Mouse (Mus musculus): ENCODE data around the gene Lpcat2b.
"Not testable (repeated sequence)": the region's sequence is repeated elsewhere in the genome, so short reads cannot be mapped to it uniquely, and the experiment has no call there.

Gene Lpcat2b

DNA sequence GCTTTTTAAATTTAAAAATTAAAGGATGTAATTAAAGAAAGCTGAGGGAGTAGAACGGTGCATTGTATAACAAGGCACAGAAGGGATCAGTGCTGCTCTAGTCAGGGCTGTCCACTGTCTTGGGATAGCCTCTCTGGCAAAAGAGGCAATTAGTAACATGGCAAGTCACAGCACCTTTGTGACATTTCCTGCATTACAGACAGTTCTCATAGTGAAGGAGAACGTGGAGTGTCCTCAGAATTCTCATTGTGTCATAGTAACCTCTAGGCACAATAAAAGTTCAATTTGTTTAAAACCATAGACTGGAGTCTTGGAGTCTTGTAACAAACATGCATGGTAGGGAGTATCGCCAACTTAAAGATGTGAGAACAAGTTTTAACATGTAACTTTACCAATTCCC, at the start of gene Lpcat2b:
Lpcat2b (plus strand) TSS at position 301 of the 400 bp plus-strand sequence.
- no peak for DNase-seq (ENCODE audit: low spot score)

DNA sequence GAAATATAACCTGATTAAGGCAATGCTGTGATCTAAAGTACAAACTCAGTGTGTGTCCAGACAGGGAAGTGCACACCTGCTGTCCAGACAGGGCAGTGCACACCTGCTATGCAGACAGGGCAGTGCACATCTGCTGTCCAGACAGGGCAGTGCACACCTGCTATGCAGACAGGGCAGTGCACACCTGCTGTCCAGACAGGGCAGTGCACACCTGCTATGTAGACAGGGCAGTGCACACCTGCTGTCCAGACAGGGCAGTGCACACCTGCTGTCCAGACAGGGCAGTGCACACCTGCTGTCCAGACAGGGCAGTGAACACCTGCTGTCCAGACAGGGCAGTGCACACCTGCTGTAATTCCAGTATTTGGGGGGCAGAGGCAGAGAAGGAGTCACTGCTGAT, 44.9 kb upstream of the Lpcat2b start:
- DNase-seq (ENCODE audit: low spot score), result not testable (repeated sequence)

DNA sequence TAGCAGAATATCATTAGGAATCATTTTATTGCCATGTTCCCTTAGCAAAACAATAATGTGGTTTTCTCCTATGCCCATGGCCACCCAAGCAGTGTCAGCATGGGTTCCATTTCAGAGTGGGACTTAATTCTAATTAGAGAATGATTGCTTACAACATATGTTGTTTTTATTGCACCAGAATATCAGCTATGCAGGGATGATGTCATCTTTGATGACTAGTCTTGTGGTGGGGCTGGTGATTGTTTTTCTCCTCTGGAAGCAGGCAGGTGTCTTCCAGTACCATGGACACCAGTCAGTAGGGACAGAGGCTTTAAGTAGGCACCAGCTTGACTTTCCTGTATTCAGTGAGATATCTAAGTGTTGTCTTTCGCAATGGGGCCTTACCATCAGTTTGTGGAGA, 43.6 kb upstream of the Lpcat2b start:
- no peak for DNase-seq (ENCODE audit: low spot score)

DNA sequence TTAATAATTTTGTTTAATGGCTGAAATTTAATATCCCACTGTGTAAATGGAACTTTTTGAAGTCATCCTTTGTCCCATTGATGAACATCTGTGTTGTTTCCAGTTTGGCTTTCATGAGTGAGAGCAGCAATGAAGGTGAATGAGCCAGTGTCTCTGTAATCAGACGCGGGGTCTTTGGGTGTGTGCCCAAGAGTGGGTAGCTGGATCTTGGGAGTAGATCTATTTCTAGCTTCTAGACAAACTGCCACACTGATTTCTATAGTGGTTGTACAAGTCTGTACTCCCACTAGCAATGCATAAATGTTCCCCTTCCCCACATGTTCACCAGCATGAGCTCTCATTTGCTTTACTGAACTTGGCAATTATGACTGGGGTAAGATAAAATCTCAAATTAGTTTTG, 42.0 kb upstream of the Lpcat2b start:
- no peak for DNase-seq (ENCODE audit: low spot score)

DNA sequence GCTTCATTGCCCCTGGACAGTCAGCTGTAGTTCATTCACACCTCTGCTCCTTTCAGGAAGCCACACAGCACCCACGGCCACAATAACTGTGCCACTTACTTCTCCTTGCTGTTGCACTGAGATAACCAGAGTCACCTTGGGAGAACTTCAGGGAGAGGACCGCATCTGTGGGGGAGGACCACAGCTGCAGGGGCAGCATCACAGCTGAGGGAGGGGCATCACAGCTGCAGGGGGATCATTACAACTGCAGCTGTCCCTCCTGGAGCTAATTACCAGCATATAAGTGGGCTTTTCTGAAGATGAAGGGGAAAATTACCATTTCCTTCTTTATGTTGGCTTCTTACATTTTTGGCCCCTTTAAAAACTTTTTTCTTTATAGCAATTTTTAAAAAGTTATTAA, 36.9 kb upstream of the Lpcat2b start:
- DNase-seq (ENCODE audit: low spot score), result no peak

DNA sequence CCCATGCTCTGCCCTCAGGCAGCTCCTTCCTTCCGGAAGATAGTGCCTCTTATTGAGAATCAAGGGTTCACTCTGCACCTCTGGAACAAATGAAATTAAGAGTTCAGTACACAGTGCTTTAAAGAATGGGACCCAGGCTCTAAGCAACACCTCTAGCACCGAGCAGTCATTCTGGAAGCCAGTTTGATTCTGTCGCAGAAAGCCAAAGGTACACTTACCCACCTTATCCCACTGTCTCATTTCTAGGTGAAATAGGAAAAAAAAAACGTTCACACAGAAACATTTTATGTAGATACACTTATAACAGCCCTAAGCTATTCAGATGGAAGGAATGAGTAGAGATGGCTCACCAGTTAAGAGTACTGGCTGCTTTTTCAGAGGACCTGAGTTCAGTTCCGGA, 28.9 kb upstream of the Lpcat2b start, which contains the start of gene Ephx4:
Ephx4 (plus strand) TSS at position 301 of the 400 bp plus-strand sequence.
- no peak for DNase-seq (ENCODE audit: low spot score)

DNA sequence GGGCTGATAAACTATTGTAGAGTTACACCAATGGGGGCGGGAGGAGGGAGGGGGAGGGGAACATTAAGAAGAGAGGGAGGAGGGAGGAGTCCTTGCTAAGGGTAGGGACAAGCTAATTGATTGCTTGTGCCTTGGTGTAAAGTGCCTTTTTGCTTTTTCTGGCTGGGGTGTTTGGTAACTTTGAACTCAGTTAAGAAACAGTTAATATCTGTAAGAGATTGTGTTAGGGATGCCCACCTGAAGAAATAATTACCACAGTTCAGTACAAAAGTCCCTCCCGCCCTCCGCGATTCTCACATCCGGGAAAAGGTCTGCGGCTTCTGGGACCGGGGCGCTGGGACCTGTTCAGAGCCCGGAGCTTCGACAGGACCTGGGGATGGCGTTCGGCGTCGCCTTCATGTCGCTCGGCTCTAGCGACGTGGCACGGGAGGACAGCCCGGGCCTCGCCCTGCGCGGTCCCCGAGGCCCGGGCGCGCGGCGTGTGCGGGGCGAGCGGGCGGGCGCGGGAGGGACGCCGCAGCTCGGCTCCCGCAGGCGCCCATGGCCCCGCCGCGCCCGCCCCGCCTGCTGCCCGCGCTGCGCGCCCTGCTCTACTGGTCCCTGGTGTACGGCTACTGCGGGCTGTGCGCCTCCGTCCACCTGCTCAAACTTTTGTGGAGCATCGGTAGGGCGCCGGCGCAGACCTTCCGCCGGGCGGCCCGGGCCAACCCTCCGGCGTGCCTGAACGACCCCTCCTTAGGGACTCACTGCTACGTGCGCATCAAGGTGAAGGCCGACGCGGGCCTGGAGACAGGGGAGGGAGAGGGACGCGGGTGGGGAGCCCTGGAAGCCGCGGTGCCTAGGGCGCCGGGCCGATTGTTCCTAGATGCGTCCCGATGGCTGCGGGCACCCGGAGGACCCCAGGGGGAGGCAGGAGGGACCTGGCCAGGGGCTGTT, 28.1 kb upstream of the Lpcat2b start:
- no peak for DNase-seq (ENCODE audit: low spot score)

DNA sequence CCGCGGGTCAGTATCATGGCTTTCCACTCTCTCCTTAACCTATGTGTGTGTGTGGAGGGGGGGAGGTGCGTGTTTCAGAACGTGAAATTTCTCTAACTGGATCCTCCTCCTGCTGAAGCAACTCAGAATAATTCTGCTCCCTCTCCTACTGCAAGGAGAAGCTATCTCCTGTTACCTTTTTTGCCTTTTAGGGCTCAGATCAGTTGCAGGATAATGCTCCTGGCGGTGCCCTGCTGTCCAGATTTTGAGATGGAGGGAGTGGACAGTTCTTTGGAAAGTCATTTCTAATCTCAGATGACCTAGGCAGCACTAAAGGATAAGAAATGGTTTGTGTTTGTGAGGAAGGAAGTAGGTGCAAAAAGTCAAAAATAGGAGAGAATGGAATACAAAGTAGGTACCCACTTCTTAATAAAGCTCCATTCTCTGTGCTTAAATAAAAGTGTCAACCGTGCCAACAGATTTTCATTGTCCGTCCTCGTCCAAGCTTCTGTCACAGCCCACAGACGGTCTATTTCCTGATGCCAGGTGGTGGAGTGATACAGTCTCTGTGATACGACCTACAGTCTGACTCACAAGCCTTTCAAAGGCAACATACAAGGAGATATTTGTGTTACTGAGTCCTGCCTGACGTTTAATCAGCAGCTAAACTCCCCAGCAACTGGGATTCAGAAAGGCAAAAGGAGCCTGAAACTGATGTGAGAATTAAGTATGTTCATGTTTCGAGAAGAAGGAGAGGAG, 27.2 kb upstream of the Lpcat2b start:
- no peak for DNase-seq (ENCODE audit: low spot score)

DNA sequence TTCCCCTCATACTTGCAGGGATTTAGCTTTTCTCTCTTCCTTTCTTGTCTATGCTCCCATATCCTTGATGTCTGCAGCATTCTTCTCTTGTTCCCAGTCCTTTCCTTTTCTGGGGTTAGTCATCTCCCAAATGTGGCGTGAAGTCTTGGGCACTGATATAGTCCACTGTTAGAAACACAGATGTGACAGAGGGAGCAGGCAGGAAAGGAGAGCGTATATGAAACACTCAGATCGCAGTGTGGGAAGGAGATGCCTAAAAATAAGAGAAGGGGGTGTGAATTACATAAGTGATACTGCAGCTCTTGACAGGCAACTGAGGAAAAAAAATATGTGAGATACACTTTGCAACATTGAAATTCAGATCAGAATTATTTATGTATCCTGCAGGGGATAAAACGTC, 26.0 kb upstream of the Lpcat2b start:
- DNase-seq (ENCODE audit: low spot score), result no peak

DNA sequence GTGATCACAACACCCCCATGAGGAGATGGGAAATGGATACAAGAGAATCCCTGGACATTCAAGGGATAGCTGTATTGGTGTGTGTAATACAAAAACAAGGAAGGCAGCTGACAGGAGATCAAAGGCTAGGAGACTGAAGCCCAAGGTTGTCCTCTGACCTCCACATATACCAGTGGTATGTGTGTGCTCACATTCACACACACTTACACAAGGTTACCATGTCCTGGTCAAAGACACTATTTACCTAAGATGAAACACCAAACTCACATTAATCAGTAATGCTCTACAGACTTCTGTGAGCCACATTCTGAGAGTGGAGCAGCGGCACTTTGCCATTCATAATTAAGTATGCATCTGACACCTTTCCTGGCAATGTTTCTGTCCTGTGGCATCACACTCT, 21.0 kb upstream of the Lpcat2b start:
- no peak for DNase-seq (ENCODE audit: low spot score)

DNA sequence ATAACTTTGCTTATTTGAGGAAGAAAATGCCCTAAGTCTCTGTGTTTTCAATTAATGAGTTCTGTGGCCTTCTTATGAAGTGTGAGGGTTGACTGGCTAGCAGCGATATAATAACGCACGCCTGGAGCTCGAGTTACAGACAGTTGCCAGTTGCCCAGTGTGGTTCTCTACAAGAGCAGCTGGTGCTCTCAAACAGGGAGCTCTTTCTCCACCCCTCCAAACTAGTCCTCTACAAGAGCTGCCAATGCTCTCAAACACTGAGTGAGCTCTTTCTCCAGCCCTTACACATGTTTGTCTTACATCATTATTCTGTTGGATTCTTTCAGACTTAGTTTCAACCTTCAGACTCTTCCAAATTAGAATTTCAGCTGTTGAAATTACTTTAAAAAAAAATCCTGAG, 20.0 kb upstream of the Lpcat2b start:
- no peak for DNase-seq (ENCODE audit: low spot score)

DNA sequence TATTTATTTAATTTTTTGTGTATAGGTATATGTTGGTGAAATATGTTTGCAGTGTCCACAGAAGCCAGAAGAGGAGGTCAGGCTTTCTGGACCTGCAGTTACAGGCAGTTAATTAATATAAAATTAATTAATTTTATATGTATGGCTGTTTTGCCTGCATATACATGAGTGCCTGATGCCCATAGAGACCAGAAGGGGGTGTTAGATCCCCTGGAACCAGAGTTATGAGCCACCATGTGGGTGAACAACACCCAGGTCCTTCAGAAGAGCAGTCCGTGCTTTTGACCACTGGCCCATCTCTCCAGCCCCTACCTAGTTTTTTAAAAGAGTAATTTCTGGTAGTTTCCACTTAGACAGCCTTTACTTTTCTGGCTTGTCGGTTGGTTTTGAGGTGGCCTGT, 19.1 kb upstream of the Lpcat2b start:
- DNase-seq (ENCODE audit: low spot score), result no peak

DNA sequence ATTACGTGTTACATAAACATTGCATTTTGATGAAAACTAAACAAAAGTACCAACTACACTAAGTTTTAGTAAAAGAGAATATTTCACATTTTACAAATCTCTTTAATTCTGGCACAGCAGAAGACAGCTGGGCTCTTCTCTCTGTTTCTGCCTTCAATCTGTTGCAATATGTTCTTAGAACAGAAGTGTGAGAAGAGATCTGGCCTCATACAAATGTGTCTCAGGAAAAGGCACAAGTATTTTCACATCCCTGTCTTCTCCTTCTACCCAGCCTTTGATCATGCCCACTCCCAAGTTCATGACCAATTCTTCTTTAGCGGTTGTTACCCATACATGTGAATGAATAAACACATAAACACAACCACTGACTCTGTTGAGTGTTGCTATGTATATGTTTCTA, 16.3 kb upstream of the Lpcat2b start:
- no peak for DNase-seq (ENCODE audit: low spot score)

DNA sequence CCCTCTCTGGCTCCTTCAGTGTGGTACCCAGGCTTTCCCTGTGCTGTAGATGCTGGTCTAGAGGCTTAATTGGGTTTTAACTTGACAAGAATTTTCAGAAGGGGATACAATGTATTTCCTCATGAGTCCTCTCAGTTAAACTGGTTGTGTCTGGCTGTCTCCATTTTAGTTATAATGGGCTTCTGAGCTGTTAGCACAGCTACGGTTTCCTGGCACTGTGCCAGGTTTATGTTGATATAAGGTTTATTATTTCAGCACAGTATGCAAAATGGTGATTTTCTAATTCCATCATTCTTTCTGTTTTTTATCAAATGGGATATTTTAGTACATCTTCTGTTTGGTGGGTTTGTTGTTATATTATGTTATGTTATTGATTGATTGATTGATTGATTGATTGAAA, 9.7 kb upstream of the Lpcat2b start:
- DNase-seq (ENCODE audit: low spot score), result no peak

DNA sequence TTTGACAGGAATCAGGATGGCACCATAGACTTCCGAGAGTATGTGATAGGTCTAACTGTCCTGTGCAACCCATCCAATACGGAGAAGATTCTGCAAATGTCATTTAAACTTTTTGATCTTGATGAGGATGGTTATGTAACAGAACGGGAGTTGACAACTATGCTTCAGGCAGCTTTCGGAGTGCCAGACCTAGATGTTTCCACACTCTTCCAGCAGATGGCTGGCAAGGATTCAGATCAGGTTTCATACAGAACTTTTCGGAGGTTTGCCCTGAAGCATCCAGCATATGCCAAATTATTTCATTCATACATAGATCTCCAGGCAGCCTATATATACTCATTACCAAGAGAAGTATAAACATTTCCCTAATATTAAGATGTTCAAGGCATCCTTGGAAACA, 2.7 kb downstream of the Lpcat2b start:
- DNase-seq (ENCODE audit: low spot score), result no peak

DNA sequence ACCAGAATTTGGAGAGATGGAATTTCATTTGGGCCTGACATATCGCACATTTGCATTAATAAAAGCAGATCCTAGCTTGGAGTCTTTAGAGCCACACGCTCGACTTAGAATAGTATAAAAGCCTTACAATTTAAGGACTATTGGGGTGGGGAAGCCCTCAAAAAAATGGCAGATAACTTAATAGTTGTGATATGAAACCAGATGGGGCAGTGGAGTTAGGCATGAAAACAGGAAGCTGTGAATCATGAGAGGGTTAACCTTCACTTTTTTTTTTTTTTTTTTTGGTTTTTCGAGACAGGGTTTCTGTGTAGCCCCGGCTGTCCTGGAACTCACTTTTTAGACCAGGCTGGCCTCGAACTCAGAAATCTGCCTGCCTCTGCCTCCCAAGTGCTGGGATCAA, 4.8 kb downstream of the Lpcat2b start:
- no peak for DNase-seq (ENCODE audit: low spot score)

DNA sequence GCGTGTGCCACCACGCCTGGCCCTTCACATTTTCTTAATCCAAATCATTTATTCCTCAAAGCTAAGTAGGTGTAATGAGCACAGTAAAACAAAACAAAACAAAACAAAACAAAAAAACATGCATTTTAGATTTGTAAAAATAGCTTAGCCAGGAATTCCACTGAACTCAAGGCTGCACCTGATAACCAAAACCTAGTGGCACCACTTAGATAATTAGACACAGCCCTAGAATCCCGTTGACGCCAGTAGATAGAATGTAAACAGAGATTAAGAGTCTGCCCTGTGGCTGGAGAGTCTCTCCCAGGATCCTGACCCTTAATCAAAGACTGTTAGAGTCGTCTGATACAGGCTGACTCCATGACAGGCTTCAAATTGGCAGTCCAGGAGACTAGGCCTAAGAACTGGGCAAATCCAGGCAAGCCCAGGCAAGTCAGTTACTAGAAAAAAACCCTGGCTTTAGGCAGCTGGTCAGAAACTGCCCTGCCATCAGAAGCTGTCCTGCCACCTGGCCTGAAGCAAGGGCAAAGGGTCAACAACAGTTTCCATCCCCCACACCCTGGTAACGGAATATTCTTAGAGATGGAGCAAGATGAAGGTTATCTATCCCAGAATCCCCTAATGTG, 5.3 kb downstream of the Lpcat2b start:
- DNase-seq (ENCODE audit: low spot score), result peak; percentile 35

DNA sequence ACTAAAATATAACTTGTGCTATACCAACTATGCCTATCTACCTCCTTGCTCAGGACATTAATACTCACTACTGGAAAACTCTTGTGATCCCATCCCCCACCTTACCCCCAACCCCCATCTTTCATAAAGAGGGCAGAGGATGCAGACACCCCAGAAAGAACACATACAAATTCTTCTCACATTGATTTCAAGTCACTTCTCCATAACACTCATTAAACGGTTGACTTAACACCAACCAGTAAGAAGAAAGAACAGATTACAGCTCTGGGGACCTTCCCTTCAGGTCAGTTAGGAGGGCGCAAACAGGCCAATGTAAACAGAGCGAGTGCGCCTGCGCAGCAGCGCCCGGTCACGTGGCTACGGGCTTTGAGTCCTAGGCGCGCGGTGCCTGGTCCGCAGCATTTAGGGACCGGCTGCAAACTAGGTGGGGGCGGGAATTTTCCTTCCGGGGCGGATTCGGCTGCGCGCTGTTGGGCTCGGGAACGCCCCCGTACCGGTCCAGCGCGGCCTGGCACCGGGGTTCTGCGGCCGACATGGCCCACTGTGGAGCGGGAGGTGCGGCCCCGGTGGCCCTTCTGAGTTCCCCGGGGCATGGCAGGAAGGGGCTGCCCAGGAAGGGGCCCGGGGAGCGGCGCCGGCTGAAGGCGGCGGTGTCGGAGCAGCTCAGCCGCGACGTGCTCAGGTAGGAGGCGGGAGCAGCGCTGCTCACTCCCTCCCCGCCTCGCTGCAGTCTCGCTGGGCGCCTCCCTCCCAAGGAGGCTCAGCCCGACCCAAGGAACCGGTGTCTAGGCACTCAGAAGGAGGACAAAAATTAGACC, 6.3 kb downstream of the Lpcat2b start, which contains the start of gene Btbd8:
Btbd8 (plus strand) TSS at position 534 of the 818 bp plus-strand sequence.
- DNase-seq (ENCODE audit: low spot score), result peak; percentile 96

DNA sequence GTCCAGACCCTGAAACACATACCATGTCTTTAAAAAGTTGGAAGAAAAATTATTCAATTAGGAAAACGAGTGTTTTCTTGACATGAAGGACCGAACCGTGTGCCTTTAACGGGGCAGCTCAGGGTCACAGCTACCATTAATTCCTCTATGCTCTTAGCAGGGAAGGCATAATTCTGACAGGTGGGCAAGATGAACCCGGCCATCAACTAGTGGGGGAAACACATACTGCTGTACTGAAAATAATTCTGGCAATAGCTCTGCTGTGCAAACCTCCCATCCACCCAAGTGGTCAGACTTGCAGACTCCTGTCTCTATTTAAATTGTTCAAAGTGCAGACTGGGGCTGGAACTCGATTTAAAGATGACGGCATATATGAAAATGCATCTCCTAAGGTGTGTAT, 7.0 kb downstream of the Lpcat2b start:
- no peak for DNase-seq (ENCODE audit: low spot score)

DNA sequence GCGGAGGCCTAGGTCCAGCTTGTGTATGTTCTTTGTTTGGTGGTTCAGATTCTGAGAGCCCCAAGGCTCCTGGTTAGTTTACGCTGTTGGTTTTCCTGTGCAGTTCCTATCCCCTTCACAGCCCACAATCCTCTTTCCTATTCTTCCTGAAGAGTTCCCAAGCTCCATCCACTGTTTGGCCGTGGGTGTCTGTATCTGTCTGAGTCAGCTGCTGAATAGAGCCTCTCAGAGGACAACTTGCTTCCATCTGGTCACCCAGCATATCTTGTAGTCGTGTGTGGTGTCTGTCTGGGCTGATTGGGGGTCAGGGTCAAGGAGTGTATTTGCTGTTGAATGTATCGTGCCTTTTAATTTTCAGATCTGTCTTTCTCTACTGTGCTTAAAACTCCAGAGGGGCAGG, 10.5 kb downstream of the Lpcat2b start:
- DNase-seq (ENCODE audit: low spot score), result no peak

DNA sequence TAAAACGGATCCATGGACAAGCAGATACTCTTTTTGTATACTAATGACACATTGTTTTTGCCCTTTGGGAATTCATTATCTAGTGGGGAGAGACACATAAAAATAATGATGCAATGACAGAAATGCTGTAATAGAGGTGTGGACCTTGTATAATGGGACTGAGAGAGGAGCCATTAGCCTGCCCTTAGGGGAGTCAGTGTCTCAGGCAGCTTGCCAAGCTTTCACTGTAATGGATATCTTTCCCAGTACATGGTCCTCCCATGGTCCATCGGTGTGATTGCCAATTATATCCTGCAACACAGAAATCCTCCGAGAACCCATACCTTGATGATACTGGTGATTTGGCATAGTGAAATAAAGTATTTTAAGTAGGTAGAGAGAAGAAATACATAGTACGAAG, 12.9 kb downstream of the Lpcat2b start:
- no peak for DNase-seq (ENCODE audit: low spot score)

DNA sequence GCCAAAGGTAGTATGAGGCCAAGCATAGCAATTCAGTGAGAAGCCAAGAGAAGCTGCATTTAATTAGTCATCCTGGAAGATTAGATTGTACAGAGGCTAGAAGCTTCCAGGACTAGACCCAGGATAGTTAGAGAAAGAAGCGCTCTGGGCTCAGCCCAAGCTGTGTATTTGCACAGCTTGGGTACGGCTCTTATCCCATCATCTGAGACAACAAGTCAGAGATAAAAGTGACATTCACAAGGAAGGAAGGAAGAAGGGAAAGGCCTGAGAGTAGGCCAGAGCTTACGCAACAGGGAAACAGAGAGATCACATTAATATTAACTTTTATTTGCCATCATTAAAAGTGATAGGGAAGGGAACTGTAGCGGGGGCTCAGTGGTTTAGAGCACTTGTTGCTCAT, 16.6 kb downstream of the Lpcat2b start:
- DNase-seq (ENCODE audit: low spot score), result no peak

All from c-Kit-positive CD71-positive TER-119-positive erythroid progenitor cells, embryonic 14.5 days (primary cell).